Mouse (Mus musculus): ENCODE results near the gene Tcea3.

Gene Tcea3

GRCm38 (mm10) chr4:136281611-136282010 is 34.1 kb downstream of the Tcea3 start:
- DNase-seq (ENCODE audit: low read depth, low spot score) = no peak

GRCm38 (mm10) chr4:136282621-136283480 is 35.3 kb downstream of the Tcea3 start:
- no peak for DNase-seq (ENCODE audit: low read depth, low spot score)

GRCm38 (mm10) chr4:136283783-136284182 is 36.3 kb downstream of the Tcea3 start:
- DNase-seq (ENCODE audit: low read depth, low spot score) = peak; percentile 30

- no peak for DNase-seq (ENCODE audit: low read depth, low spot score)
Observed at GRCm38 (mm10) chr4:136284455-136284854, 36.9 kb downstream of the Tcea3 start, which contains the start of gene Zfp46. TSS of gene Zfp46 (plus strand) at chr4:136284683.

GRCm38 (mm10) chr4:136284891-136285290 is 37.4 kb downstream of the Tcea3 start:
- DNase-seq (ENCODE audit: low read depth, low spot score) = no peak

GRCm38 (mm10) chr4:136285348-136285810 is 37.9 kb downstream of the Tcea3 start:
- peak; percentile 94 for DNase-seq (ENCODE audit: low read depth, low spot score)

- peak; percentile 97 for DNase-seq (ENCODE audit: low read depth, low spot score)
Observed at GRCm38 (mm10) chr4:136285811-136286371, 38.4 kb downstream of the Tcea3 start.

GRCm38 (mm10) chr4:136289918-136290780 is 42.6 kb downstream of the Tcea3 start:
- DNase-seq (ENCODE audit: low read depth, low spot score) = no peak

- DNase-seq (ENCODE audit: low read depth, low spot score) = no peak
Observed at GRCm38 (mm10) chr4:136290781-136291595, 43.5 kb downstream of the Tcea3 start.

- no peak for DNase-seq (ENCODE audit: low read depth, low spot score)
Observed at GRCm38 (mm10) chr4:136291692-136292091, 44.2 kb downstream of the Tcea3 start.

- DNase-seq (ENCODE audit: low read depth, low spot score) = no peak
Observed at GRCm38 (mm10) chr4:136295941-136296340, 48.4 kb downstream of the Tcea3 start.

- no peak for DNase-seq (ENCODE audit: low read depth, low spot score)
Observed at GRCm38 (mm10) chr4:136302462-136302861, 54.9 kb downstream of the Tcea3 start.

GRCm38 (mm10) chr4:136304181-136304580 is 56.7 kb downstream of the Tcea3 start:
- no peak for DNase-seq (ENCODE audit: low read depth, low spot score)

GRCm38 (mm10) chr4:136308355-136308754 is 60.8 kb downstream of the Tcea3 start:
- DNase-seq (ENCODE audit: low read depth, low spot score) = no peak

- DNase-seq (ENCODE audit: low read depth, low spot score) = peak; percentile 88
Observed at GRCm38 (mm10) chr4:136309780-136310179, 62.3 kb downstream of the Tcea3 start.

- peak; percentile 100 for DNase-seq (ENCODE audit: low read depth, low spot score)
Observed at GRCm38 (mm10) chr4:136310229-136311041, 62.9 kb downstream of the Tcea3 start, which contains the start of gene Hnrnpr. TSS of gene Hnrnpr (plus strand) at chr4:136310942.

GRCm38 (mm10) chr4:136311042-136311999 is 63.8 kb downstream of the Tcea3 start:
- DNase-seq (ENCODE audit: low read depth, low spot score) = peak; percentile 71

- DNase-seq (ENCODE audit: low read depth, low spot score) = peak; percentile 58
Observed at GRCm38 (mm10) chr4:136312616-136313015, 65.1 kb downstream of the Tcea3 start.

- no peak for DNase-seq (ENCODE audit: low read depth, low spot score)
Observed at GRCm38 (mm10) chr4:136317667-136318066, 70.1 kb downstream of the Tcea3 start.
